9 mouse cellular contexts compared by ENCODE assay signal in genomic region chr11:61659011-61659858, GRCm38 (mm10). TPM values are rescaled to one million over a fixed set of nuclear protein-coding genes. Genes with fewer than 3 reads are reported as not detected.
DNase-seq lines count a peak whose midpoint lies in the region; ATAC-seq and TF ChIP-seq lines count a peak whose summit lies in the region.
"Had no signal": no experiment of that assay in that cellular context is flagged by ENCODE, and none has a peak within 500 bp of the region (broad histone marks: within the 10 kb centered on the region; RNA-seq: fewer than 3 reads in every experiment).

No protein-coding gene starts in this region.

- peak overlapping the region; percentile 13; the same call in 1 of the 2 replicates for H3K9ac ChIP-seq in stomach, postnatal 0 days (ENCODE audit: low read length)

- H3K4me3 ChIP-seq in stomach, postnatal 0 days (ENCODE audit: low read depth, low read length), result no peak overlapping the region

- H3K27me3 ChIP-seq in stomach, postnatal 0 days (ENCODE audit: control insufficient read depth, insufficient read depth, low read length), result no peaks in the 10 kb centered on the region

- H3K36me3 ChIP-seq in stomach, postnatal 0 days (ENCODE audit: control insufficient read depth, insufficient read depth, low read length), result no peaks in the 10 kb centered on the region

- no peak for TF ChIP-seq EP300 in stomach, postnatal 0 days (optimal IDR thresholded peaks at IDR 0.05)

- no peak overlapping the region for H3K4me2 ChIP-seq in stomach, postnatal 0 days (replicated peaks; ENCODE audit: low read depth)

- peak; percentile 19 for DNase-seq in CD4-positive, CD25-positive, alpha-beta regulatory T cell, adult 2 months (ENCODE audit: low read depth, low spot score)
- DNase-seq in layer of hippocampus, adult 11-12 months (ENCODE audit: low spot score), result peak; percentile 17
- no peak for DNase-seq in layer of hippocampus, postnatal 25 days (ENCODE audit: extremely low spot score in 1 of 2, low spot score in 1 of 2)
- DNase-seq in spleen, postnatal 36 days (ENCODE audit: low spot score in 2 of 2), result peak; percentile 51 to 54
- no peak for DNase-seq in spleen, postnatal 10 days (ENCODE audit: low spot score in 2 of 2)
- no peak for DNase-seq in stomach, postnatal 0 days (ENCODE audit: low spot score)
- DNase-seq in ovary, postnatal 14 days (ENCODE audit: low spot score), result no peak

- no peak for TF ChIP-seq CTCF in stomach, postnatal 0 days (IDR thresholded peaks at IDR 0.05; ENCODE audit: low read depth)

- no peaks in the 10 kb centered on the region for H3K4me1 ChIP-seq in stomach, postnatal 0 days (replicated peaks; ENCODE audit: control insufficient read depth, insufficient read depth)

- no peaks in the 10 kb centered on the region for H3K9me3 ChIP-seq in stomach, postnatal 0 days (ENCODE audit: control insufficient read depth, low read length)

- no peak for ATAC-seq in CD4-positive, CD25-positive, alpha-beta regulatory T cell, adult 4 months
- ATAC-seq in stomach, postnatal 0 days (ENCODE audit: low FRiP score, low TSS enrichment), result no peak

- H3K27ac ChIP-seq in stomach, postnatal 0 days (replicated peaks), result no peak overlapping the region
- H3K27ac ChIP-seq: macrophage had no signal

- 74% methylated on average over 4 of the region's 4 CpGs for WGBS in stomach, postnatal 0 days

RNA-seq across cellular contexts. Expression of gene Grap, which starts 6.2 kb away (rescaled TPM):
- 100 to 1,000 TPM; 220 to 344 TPM for polyA plus RNA-seq in CD4-positive, CD25-positive, alpha-beta regulatory T cell, adult 4 months (2017; shearing (Covaris generic))
- total RNA-seq in layer of hippocampus, postnatal 25 days (2021), result 1 to 10 TPM; 4.8 to 6.1 TPM
- polyA plus RNA-seq in stomach, postnatal 0 days (2015; fragmentation: Nextera tagmentation; extraction: Ambion mirVana), result 4.6 and 4.9 TPM in 2 replicates

RNA-seq across cellular contexts. Expression of gene Fam83g, which starts 24.7 kb away (rescaled TPM):
- under 1 TPM; 0.08 to 0.41 TPM for polyA plus RNA-seq in CD4-positive, CD25-positive, alpha-beta regulatory T cell, adult 4 months (2017; shearing (Covaris generic))
- total RNA-seq in layer of hippocampus, postnatal 25 days (2021), result not detected
- 4.5 and 4.9 TPM in 2 replicates for polyA plus RNA-seq in stomach, postnatal 0 days (2015; fragmentation: Nextera tagmentation; extraction: Ambion mirVana)
- polyA plus RNA-seq: macrophage had no signal

Comparison
In these comparisons a context has a peak if more than half of its experiments do, and no peak if none do; other contexts are left out.
1. DNase-seq: peak in CD4-positive, CD25-positive, alpha-beta regulatory T cell, adult 2 months (single experiment), layer of hippocampus, adult 11-12 months (single experiment) and spleen, postnatal 36 days (2 of 2); none in layer of hippocampus, postnatal 25 days (0 of 2), spleen, postnatal 10 days (0 of 2), stomach, postnatal 0 days (single experiment) and ovary, postnatal 14 days (single experiment).
2. RNA of gene Grap, which starts 6.2 kb away (polyA plus RNA-seq): 220 to 344 TPM in CD4-positive, CD25-positive, alpha-beta regulatory T cell, adult 4 months; 4.6 to 4.9 TPM in stomach, postnatal 0 days; every median in the first group is over 10 times any median in the second.